Mouse (Mus musculus): ENCODE data around the gene Resp18. TPM values are rescaled to one million over a fixed set of nuclear protein-coding genes. Genes with fewer than 3 reads are reported as not detected.

Gene Resp18
- polyA plus RNA-seq, 2 experiments: not detected

DNA sequence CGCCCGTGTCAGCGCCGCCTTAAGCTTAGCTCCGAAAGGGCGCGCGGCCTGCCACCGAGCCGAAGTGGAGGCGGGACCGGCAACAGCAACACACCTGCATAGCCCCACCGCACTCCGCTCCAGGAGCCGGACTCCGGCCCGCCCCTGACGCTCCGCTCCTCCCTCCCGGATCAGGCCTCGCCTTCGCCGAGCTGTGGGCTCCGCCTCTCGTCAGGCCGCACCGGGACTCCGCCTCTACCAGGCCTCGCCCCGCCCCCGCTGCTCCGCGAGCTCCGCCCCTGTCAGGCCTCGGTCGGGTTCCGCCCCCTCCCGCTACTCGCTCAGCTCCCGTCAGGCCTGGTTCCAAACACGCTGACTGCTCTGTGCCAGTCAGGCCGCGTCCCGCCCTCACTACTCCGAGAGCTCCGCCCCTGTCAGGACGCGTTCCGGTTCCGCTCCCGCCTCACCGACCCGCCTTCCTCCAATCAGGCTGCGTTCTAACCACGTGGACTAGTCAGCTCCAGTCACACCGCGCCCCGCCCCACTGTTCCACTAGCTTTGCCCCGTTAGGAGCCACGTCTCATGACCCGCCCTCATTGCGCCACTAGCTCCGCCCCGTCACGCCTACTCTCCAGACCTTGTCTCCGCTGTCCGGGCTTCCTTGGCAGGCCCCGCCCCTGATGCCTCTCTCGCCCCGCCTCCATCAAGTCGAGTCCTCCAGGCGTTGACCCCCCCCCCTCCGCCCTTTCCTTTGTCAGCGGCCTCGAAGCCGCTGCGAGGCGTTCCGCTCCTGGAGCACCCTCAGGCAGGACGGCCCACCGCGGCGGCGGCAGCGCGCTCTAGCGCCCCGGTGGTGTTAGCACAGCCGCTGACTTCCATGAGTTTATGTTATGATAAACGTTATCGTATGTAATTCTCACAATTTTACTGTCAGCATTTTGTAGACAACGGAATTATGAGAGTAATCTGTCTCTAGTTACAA, 39.3 kb upstream of the Resp18 start, which contains the start of gene Dnpep:
Gene Dnpep, minus strand, starts transcription at position 750 of the 961 bp plus-strand sequence.
- no peaks in the 10 kb centered on the region for H3K36me3 ChIP-seq (replicated peaks; ENCODE audit: control insufficient read depth, insufficient read depth, low read depth)
- peak within 1 kb of the TSS; percentile 73 for H3K9ac ChIP-seq (replicated peaks)
- H3K4me3 ChIP-seq (ENCODE audit: insufficient read depth in 1 of 2, low read depth in 2 of 2, low read length in 2 of 2): peak within 1 kb of the TSS; percentile 65 to 85
- peak within 1 kb of the TSS; percentile 85 for H3K27ac ChIP-seq
- ATAC-seq (ENCODE audit: insufficient read depth): peak; percentile 94
- no peaks in the 10 kb centered on the region for H3K9me3 ChIP-seq (ENCODE audit: control insufficient read depth, low read length)
- peaks cover 6 to 9% of the 10 kb centered on the region in 2 experiments; a peak in 3 of 4 replicates for H3K4me1 ChIP-seq (replicated peaks; ENCODE audit: control insufficient read depth in 2 of 2, insufficient read depth in 2 of 2, low read length in 1 of 2)
- no peaks in the 10 kb centered on the region for H3K27me3 ChIP-seq (ENCODE audit: control insufficient read depth, insufficient read depth, low read length)
- under 1% methylated on average over 91 of the region's 92 CpGs for WGBS (ENCODE audit: insufficient replicate concordance)
- H3K4me2 ChIP-seq (ENCODE audit: low read depth): peak within 1 kb of the TSS; percentile 93
- DNase-seq (ENCODE audit: low read depth in 3 of 3, low spot score in 3 of 3): peak; percentile 100
- TF ChIP-seq EP300 (IDR thresholded peaks at IDR 0.05; ENCODE audit: low read depth): no peak
- peak; percentile 82 for TF ChIP-seq CTCF (IDR thresholded peaks at IDR 0.05; ENCODE audit: low read depth)

- Histone ChIP-seq H3K4me3 (ENCODE audit: insufficient read depth in 1 of 2, low read depth in 2 of 2, low read length in 2 of 2) (peak overlapping the region; percentile 65 to 85), H3K9ac (replicated peaks) (peak overlapping the region; percentile 73), H3K4me1 (replicated peaks; ENCODE audit: control insufficient read depth in 2 of 2, insufficient read depth in 2 of 2, low read length in 1 of 2) (peaks cover 6 to 9% of the 10 kb centered on the region in 2 experiments; a peak in 3 of 4 replicates), H3K27me3 (ENCODE audit: control insufficient read depth, insufficient read depth, low read length) (no peaks in the 10 kb centered on the region), H3K4me2 (ENCODE audit: low read depth) (peak overlapping the region; percentile 93), H3K9me3 (ENCODE audit: control insufficient read depth, low read length) (no peaks in the 10 kb centered on the region), H3K27ac (peak overlapping the region; percentile 85), H3K36me3 (replicated peaks; ENCODE audit: control insufficient read depth, insufficient read depth, low read depth) (no peaks in the 10 kb centered on the region)
- ATAC-seq (ENCODE audit: insufficient read depth) (peak; percentile 22), DNase-seq (ENCODE audit: low read depth in 3 of 3, low spot score in 3 of 3) (peak; percentile 59 to 77 (median 69))
- peak; percentile 50 for TF ChIP-seq CTCF (IDR thresholded peaks at IDR 0.05; ENCODE audit: low read depth)
- TF ChIP-seq EP300 (IDR thresholded peaks at IDR 0.05; ENCODE audit: low read depth): no peak
- WGBS (ENCODE audit: insufficient replicate concordance): under 1% methylated on average over 20 of the region's 20 CpGs
These were observed 38.6 kb upstream of the Resp18 start for GRCm38 (mm10) chr1:75316861-75317240.

- Histone ChIP-seq H3K4me1 (replicated peaks; ENCODE audit: control insufficient read depth in 2 of 2, insufficient read depth in 2 of 2, low read length in 1 of 2) (peaks cover 6 to 9% of the 10 kb centered on the region in 2 experiments; a peak in 3 of 4 replicates), H3K27ac (no peak overlapping the region), H3K4me2 (ENCODE audit: low read depth) (peak overlapping the region; percentile 93), H3K9me3 (ENCODE audit: control insufficient read depth, low read length) (no peaks in the 10 kb centered on the region), H3K4me3 (ENCODE audit: insufficient read depth in 1 of 2, low read depth in 2 of 2, low read length in 2 of 2) (peak overlapping the region; percentile 65 to 85), H3K9ac (replicated peaks) (no peak overlapping the region), H3K36me3 (replicated peaks; ENCODE audit: control insufficient read depth, insufficient read depth, low read depth) (no peaks in the 10 kb centered on the region), H3K27me3 (ENCODE audit: control insufficient read depth, insufficient read depth, low read length) (no peaks in the 10 kb centered on the region)
- ATAC-seq (ENCODE audit: insufficient read depth): no peak
- no peak for DNase-seq (ENCODE audit: low read depth in 3 of 3, low spot score in 3 of 3)
- TF ChIP-seq CTCF (IDR thresholded peaks at IDR 0.05; ENCODE audit: low read depth): 0 out of 2 replicates have a peak, but pooled peaks have one; percentile 1
- no peak for TF ChIP-seq EP300 (IDR thresholded peaks at IDR 0.05; ENCODE audit: low read depth)
- WGBS (ENCODE audit: insufficient replicate concordance): 77% methylated on average over 29 of the region's 29 CpGs
These were observed 37.5 kb upstream of the Resp18 start for GRCm38 (mm10) chr1:75315456-75316365.

GRCm38 (mm10) chr1:75315011-75315410, 36.8 kb upstream of the Resp18 start:
- Histone ChIP-seq H3K27ac (no peak overlapping the region), H3K36me3 (replicated peaks; ENCODE audit: control insufficient read depth, insufficient read depth, low read depth) (no peaks in the 10 kb centered on the region; the same call in 1 of the 2 replicates), H3K4me1 (replicated peaks; ENCODE audit: control insufficient read depth in 2 of 2, insufficient read depth in 2 of 2, low read length in 1 of 2) (peaks cover 6 to 9% of the 10 kb centered on the region in 2 experiments; a peak in 3 of 4 replicates), H3K9me3 (ENCODE audit: control insufficient read depth, low read length) (no peaks in the 10 kb centered on the region), H3K4me3 (ENCODE audit: insufficient read depth in 1 of 2, low read depth in 2 of 2, low read length in 2 of 2) (no peak overlapping the region), H3K27me3 (ENCODE audit: control insufficient read depth, insufficient read depth, low read length) (no peaks in the 10 kb centered on the region), H3K4me2 (ENCODE audit: low read depth) (no peak overlapping the region), H3K9ac (replicated peaks) (no peak overlapping the region)
- TF ChIP-seq CTCF (IDR thresholded peaks at IDR 0.05; ENCODE audit: low read depth): no peak
- TF ChIP-seq EP300 (IDR thresholded peaks at IDR 0.05; ENCODE audit: low read depth): no peak
- ATAC-seq (ENCODE audit: insufficient read depth) (no peak), DNase-seq (ENCODE audit: low read depth in 3 of 3, low spot score in 3 of 3) (no peak)
- 75% methylated on average over 6 of the region's 6 CpGs for WGBS (ENCODE audit: insufficient replicate concordance)

Data from liver, embryonic 14.5 days (tissue).